Mouse (Mus musculus) 416B (cell line): Measurements from ENCODE around the gene Iqcd.
A peak's percentile ranks its signal among the peaks of the same experiment; 100 is the strongest.

Source experiments
- DNase-seq: peaks from one replicate; pipeline ENCODE4 v3.0.0; 2011; ENCODE audit warnings: low read depth

The Iqcd gene

DNA sequence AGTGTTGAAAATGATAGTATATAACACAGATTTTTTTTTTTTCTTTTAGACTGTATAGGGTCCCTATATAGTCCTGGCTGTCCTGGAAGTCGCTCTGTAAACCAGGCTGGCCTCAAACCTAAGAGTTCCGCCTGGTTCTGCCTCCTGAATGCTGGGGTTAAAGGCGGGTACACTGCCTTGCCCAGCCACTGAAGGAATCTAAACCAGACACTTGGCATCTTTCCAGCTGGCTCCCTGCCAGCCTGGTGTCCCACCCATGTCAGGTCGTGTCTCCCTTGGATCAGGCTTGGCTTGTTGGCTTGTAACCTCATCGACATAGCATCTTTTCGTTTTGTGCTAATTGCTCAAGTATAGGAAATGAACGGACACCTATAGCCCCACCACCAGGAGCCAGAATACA, 39.8 kb downstream of the Iqcd start:
- DNase-seq = peak; percentile 39

- DNase-seq = no peak
Observed at GRCm38 (mm10) chr5:120631128-120631527, 42.3 kb downstream of the Iqcd start.

DNA sequence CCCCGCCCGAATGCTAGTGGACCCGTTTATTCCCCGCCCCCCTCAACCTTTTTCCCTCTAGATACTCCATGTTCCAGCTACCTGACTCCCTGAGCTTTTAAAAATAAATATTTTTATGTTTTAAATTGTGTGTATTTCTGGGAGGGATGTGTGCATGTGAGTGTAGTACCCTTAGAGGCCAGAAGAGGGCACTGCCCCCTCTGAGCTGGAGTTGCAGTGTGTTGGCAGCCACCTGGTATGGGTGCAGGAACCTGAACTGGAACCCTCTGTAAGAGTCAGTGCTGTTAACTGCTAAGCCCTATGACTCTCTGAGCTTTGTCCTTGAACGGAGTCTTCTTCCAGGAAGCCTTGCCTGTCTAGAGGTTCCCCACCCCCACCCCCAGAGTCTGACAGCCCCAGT, 43.1 kb downstream of the Iqcd start:
- DNase-seq = no peak

GRCm38 (mm10) chr5:120634131-120634530, 45.3 kb downstream of the Iqcd start, which contains the start of gene Cfap73:
Cfap73 (minus strand) TSS chr5:120634235.
- no peak for DNase-seq

DNA sequence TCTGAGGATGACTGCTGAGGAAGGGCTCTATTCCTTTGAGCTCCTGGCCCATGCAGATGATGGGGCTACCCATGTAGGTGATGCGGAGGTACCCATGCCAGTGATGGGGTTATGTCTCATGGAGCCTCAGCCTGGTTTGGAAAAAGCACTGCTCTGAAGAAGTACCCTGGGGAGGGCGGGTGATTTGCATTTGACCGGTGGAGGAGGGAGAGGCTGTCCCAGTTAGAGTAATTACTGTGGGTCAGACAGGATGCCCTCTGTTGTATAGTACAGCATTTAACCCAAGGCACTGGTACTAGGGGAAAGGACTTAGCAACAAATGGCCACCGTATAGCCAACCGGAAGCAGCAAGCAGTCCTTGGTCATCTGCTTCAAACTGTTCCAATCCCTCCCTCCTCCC, 46.0 kb downstream of the Iqcd start:
- DNase-seq = no peak

GRCm38 (mm10) chr5:120635633-120636032, 46.8 kb downstream of the Iqcd start:
- no peak for DNase-seq

DNA sequence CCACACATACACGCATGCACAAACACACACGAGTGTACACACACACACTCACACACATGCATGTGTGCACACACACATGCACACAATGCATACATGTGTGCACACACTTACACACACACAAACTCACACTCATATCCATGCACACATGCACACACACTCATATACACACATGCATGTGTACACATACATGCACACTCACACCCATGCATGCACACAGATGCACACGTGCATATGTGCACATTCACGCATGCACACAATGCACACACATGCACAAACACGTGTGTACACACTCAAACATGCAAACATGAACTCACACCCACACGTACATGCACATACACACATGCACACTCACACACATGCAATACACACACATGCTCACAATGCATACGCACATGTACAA, 51.3 kb downstream of the Iqcd start:
- no peak for DNase-seq

DNA sequence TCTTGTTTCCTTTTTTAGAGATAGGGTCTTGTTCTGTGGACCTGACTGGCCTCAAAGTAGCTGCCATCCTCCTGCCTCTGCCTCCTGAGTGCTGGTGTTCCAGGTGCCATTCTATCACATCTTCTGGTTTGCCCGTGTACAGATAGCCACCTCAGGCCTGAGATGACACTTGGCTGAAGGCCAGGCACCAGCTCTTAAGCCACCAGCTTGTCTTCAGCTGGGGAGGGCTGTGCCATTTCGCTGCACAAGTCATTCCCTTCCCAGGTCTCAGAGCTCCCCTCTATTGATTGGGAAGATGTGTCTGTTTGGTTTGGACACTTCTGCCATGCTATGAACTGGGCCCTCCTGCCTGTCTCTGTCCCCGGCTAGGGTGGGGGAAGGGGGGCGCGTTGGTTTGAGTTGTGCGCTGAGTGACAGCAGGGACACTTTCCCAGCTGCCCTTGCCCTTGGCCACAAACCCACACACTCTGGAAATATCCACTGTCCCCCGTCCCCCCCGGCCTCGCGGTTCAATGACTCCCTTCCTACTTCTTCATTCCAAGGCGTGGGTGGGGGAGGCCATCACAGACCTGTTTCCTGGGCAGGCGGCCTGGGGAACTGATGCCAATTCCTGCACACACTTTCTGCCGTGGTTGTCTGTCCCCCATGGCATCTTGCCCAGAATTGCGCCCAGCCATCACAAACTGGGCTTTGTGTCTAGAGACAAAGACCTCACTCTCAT, 54.7 kb downstream of the Iqcd start:
- peak; percentile 92 for DNase-seq

DNA sequence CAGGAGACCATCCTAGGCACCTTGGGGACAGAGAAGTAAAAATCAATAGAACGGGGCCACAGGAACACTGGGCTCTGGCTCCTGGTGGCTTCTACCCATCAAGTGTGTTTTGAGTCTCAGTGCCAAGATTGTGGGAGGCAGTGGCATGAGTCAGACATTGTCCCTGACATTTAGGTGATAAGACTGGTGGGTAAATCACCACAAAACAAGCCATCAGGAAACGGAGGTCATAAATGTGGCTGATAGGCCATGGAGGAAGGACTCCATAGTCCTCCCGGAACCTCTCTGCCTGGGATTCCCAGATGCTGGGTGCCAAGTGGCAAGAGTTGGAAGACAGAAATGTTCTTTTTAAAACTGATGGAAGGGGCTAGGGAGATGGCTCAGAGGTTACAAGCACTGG, 55.4 kb downstream of the Iqcd start:
- peak; percentile 96 for DNase-seq

DNA sequence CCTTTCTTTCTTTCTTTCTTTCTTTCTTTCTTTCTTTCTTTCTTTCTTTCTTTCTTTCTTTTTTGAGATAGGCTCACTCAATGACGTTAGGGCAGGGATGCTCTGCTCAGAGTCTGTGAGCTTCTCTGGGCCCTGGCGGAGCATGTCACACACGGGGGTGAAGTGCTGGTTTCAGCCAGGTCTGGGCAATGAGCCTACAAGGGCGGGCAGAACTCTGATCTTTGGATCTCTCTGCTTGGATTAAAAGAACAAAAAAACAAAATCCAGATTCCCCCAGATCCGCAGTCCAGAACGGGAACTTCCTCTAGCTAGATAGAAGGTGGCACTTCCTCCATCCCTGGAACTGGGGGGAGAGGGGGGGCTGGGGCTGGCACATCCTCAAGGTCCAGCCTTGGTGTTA, 57.0 kb downstream of the Iqcd start:
- no peak for DNase-seq

GRCm38 (mm10) chr5:120647361-120647760, 58.5 kb downstream of the Iqcd start:
- no peak for DNase-seq

GRCm38 (mm10) chr5:120647814-120648491, 59.1 kb downstream of the Iqcd start:
- DNase-seq = peak; percentile 67

DNA sequence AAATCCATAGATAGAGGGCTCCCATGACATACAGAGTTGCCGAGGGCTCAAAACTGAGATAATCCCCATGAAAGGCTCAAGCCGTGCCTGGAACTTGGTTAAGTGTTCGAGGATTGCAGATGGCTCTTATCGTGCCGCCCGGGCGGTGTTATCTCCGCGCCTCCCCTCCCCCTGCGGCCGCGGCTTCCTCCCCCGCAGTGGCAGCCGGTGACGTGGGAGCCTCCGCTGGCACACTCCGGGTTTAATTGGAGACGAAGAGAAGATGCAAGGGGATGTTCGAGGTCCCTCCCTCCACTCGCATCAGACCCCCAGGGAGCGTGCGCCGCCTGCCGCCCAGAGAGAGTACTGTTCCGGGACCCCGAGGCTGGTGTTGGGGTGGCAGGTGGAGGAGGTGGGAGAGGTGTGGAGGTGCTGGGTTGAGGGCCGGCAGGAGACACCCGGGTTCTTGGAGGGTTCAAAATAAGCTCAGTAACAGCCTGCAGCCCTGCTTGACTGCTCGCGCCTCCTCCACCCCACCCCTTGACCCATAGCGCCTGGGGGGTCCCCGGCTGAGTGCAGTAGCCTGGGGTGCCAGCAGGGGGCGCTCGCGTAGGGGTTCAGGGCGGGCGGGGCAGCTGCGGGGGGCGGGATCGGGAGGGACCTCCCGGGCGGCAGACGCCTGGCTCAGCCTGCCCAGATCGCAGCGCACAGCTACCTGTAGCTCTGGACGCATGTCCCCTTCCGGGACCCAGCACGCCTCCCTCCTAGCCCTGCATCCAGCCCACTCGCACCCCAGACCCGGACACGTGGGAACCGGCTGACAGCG, 60.0 kb downstream of the Iqcd start, which contains the start of gene Rasal1:
Rasal1 (plus strand) TSS at position 244 of the 805 bp plus-strand sequence.
- DNase-seq = peak; percentile 84

GRCm38 (mm10) chr5:120649374-120649933, 60.6 kb downstream of the Iqcd start:
- DNase-seq = no peak

GRCm38 (mm10) chr5:120649938-120650337, 61.1 kb downstream of the Iqcd start:
- DNase-seq = no peak

- DNase-seq = no peak
Observed at GRCm38 (mm10) chr5:120651230-120651629, 62.4 kb downstream of the Iqcd start.

- no peak for DNase-seq
Observed at GRCm38 (mm10) chr5:120652915-120653701, 64.3 kb downstream of the Iqcd start.

- no peak for DNase-seq
Observed at GRCm38 (mm10) chr5:120653873-120654272, 65.1 kb downstream of the Iqcd start.

- no peak for DNase-seq
Observed at GRCm38 (mm10) chr5:120656281-120656751, 67.5 kb downstream of the Iqcd start.
